In the genomic region with DNA sequence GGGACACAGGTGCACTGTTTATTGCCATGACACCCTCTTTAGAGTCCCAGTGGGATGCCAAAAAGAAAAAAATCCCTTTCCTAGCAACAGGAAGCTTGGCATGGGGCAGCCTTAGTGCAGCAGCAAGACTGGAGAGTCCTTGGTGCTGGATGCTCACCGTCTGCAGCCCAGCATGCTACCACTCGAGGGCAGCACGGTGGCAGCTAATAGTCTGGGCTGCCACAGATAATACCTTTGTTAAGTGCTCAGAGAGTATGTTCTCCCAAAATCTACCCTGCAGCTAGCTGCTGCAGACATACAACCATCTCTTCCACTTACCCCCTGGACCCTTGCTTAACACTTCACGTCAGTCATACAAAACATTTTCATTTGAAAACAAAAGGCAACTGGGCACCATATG, we compare ENCODE assay signal across 9 mouse cellular contexts. TPM values are rescaled to one million over a fixed set of nuclear protein-coding genes. Genes with fewer than 3 reads are reported as not detected.
A peak's percentile ranks its signal among the peaks of the same experiment; 100 is the strongest.
DNase-seq lines count a peak whose midpoint lies in the region; ATAC-seq and TF ChIP-seq lines count a peak whose summit lies in the region.
"Had no signal": no experiment of that assay in that cellular context is flagged by ENCODE, and none has a peak within 500 bp of the region (broad histone marks: within the 10 kb centered on the region; RNA-seq: fewer than 3 reads in every experiment).

No protein-coding gene starts in this region.

- H3K27ac ChIP-seq in left cerebral cortex, adult 2 months: no peak overlapping the region
- no peak overlapping the region for H3K27ac ChIP-seq in ES-Bruce4 (ENCODE audit: insufficient read depth, low read length)
- H3K27ac ChIP-seq: macrophage had no signal

- peak; percentile 64 for TF ChIP-seq CTCF in left cerebral cortex, adult 2 months (IDR thresholded peaks at IDR 0.05)
- TF ChIP-seq CTCF in ES-Bruce4 (IDR thresholded peaks at IDR 0.05; ENCODE audit: low read depth, low read length): peak; percentile 56

- no peak for TF ChIP-seq EP300 in ES-Bruce4 (IDR thresholded peaks at IDR 0.05; ENCODE audit: insufficient read depth, low read depth, low read length)

- H3K4me3 ChIP-seq in left cerebral cortex, adult 2 months: no peak overlapping the region
- H3K4me3 ChIP-seq in ES-Bruce4 (ENCODE audit: low read depth, low read length): no peak overlapping the region

- peak; percentile 53 for ATAC-seq in megakaryocyte progenitor cell, adult 5-6 weeks (replicated peaks; ENCODE audit: poor library complexity)

- peak; percentile 62 to 63 for DNase-seq in cerebellum, postnatal 14 days
- no peak for DNase-seq in cerebellum, postnatal 36 days
- no peak for DNase-seq in left cerebral cortex, adult 2 months (ENCODE audit: extremely low spot score in 1 of 2, low spot score in 2 of 2)
- DNase-seq in left cerebral cortex, postnatal 4 days: no peak
- DNase-seq in ovary, postnatal 14 days (ENCODE audit: low spot score): no peak
- no peak for DNase-seq in urinary bladder, postnatal 14 days (ENCODE audit: low spot score)

- TF ChIP-seq POLR2A in ES-Bruce4 (IDR thresholded peaks at IDR 0.05; ENCODE audit: insufficient read depth, low read length): no peak

- intact Hi-C loops in left cerebral cortex, adult 2 months (cut with DNase I): loop anchor here (2.0 kb wide), 1 partner anchor 87 kb away; no protein-coding TSS in a partner anchor
- intact Hi-C loops in left cerebral cortex, postnatal 4 days (cut with DNase I): loop anchor here (10.0 kb wide), 1 partner anchor 101 kb away; no protein-coding TSS in a partner anchor

- H3K9me3 ChIP-seq in ES-Bruce4 (replicated peaks; ENCODE audit: control insufficient read depth, insufficient read depth, low read length, poor library complexity, severe bottlenecking): no peaks in the 10 kb centered on the region

- H3K9ac ChIP-seq in ES-Bruce4 (ENCODE audit: low read depth, poor library complexity, severe bottlenecking): no peak overlapping the region

- H3K36me3 ChIP-seq in ES-Bruce4 (ENCODE audit: control insufficient read depth, insufficient read depth, low read length, poor library complexity, severe bottlenecking): no peaks in the 10 kb centered on the region

- no peaks in the 10 kb centered on the region for H3K4me1 ChIP-seq in ES-Bruce4 (ENCODE audit: control insufficient read depth, insufficient read depth, low read length)

- H3K27me3 ChIP-seq in ES-Bruce4 (ENCODE audit: control insufficient read depth, insufficient read depth, low read length, poor library complexity, severe bottlenecking): no peaks in the 10 kb centered on the region

RNA-seq across cellular contexts. Expression of a gene that starts 19.5 kb away (rescaled TPM):
- total RNA-seq in left cerebral cortex, adult 2 months (2021): 10 to 100 TPM; 24.0 to 24.3 TPM
- 10 to 100 TPM; 19.9 to 20.8 TPM for total RNA-seq in left cerebral cortex, postnatal 4 days (2021)
- 41.1 and 42.2 TPM in 2 replicates for polyA plus RNA-seq in ES-Bruce4 (2011; ENCODE audit: insufficient read depth, insufficient read length, low read depth, missing spikeins)
- total RNA-seq in megakaryocyte progenitor cell, adult 5-6 weeks (2015): 87.8 and 114 TPM in 2 replicates
- total RNA-seq in megakaryocyte progenitor cell, adult 5-6 weeks (2017): 20.4 and 31.9 TPM in 2 replicates

RNA-seq across cellular contexts. Expression of a gene that starts 55.4 kb away (rescaled TPM):
- 10 to 100 TPM; 47.0 TPM for total RNA-seq in left cerebral cortex, adult 2 months (2021)
- 10 to 100 TPM; 34.2 to 34.8 TPM for total RNA-seq in left cerebral cortex, postnatal 4 days (2021)
- 9.0 and 9.5 TPM in 2 replicates for polyA plus RNA-seq in ES-Bruce4 (2011; ENCODE audit: insufficient read depth, insufficient read length, low read depth, missing spikeins)
- 1.2 and 1.3 TPM in 2 replicates for total RNA-seq in megakaryocyte progenitor cell, adult 5-6 weeks (2015)
- total RNA-seq in megakaryocyte progenitor cell, adult 5-6 weeks (2017): 0.41 and 0.92 TPM in 2 replicates

Comparison
In these comparisons a context has a peak if more than half of its experiments do, and no peak if none do; other contexts are left out.
1. DNase-seq: peak in cerebellum, postnatal 14 days (2 of 2); none in cerebellum, postnatal 36 days (0 of 2), left cerebral cortex, adult 2 months (0 of 2), left cerebral cortex, postnatal 4 days (single experiment), ovary, postnatal 14 days (single experiment) and urinary bladder, postnatal 14 days (single experiment).
2. RNA of a gene that starts 55.4 kb away (total RNA-seq): 47.0 TPM in left cerebral cortex, adult 2 months and 34.2 to 34.8 TPM in left cerebral cortex, postnatal 4 days; 0.41 to 1.3 TPM in megakaryocyte progenitor cell, adult 5-6 weeks; every median in the first group is over 10 times any median in the second.